Mouse (Mus musculus) CD8-positive naive resting alpha-beta T cell, adult 2 months (primary cell): ENCODE measurements around the gene Vmn2r50.
"Not testable (repeated sequence)": the region's sequence is repeated elsewhere in the genome, so short reads cannot be mapped to it uniquely, and the experiment has no call there.

Source experiments
- DNase-seq, 2 experiments: peaks; one replicate each; pipeline ENCODE4 v3.0.0; 2022; ENCODE audit warnings: low read depth in 2 of 2, low spot score in 2 of 2

Vmn2r50 gene

DNA sequence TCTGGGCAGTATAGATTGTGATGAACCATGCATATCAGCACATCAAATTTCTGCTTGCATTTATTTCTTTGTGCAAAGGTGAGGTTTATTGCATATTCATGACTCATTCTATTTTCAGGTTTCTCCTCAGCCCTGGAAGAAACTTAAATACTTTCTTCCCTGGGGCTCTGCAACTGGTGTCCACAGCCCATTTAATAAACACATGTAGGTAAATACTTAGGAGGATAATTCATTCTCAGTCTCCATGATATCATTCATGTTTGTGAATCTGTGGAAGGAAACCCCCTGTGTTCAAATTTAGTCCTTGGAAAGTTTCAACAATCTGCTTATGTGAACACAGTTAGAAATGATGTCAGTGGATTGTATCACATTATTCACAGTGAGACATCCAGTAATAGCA, at the start of gene Vmn2r50:
TSS of gene Vmn2r50 (minus strand) at position 101 of the 400 bp plus-strand sequence.
- not testable (repeated sequence) for DNase-seq

DNA sequence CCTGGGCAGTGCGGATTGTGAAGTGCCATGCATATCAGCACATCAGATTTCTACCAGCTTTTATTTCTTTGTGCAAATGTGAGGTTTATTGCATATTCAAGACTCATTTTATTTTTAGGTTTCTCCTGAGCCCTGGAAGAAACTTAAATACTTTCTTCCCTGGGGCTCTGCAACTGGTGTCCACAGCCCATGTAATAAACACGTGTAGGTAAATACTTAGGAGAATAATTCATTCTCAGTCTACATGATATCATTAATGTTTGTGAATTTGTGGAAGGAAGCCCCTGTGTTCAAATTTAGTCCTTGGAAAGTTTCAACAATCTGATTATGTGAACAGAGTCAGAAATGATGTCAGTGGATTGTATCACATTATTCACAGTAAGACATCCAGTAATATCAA, 60.9 kb downstream of the Vmn2r50 start, which contains the start of gene Vmn2r49:
TSS of gene Vmn2r49 (minus strand) at position 101 of the 400 bp plus-strand sequence.
- not testable (repeated sequence) for DNase-seq
